Mouse (Mus musculus) liver, embryonic 11.5 days (tissue): ENCODE measurements at regions not wholly inside any gene's neighbourhood (a gene's known extent, or its start where the extent isn't known, plus 50 kb on each side); places are given as distances from the start of the nearest gene placed in this dataset.

Source experiments
- ATAC-seq: fragments of 200-750 bp; cut with Nextera tagmentation; replicated peaks from 2 replicates; pipeline ENCODE4 v1.8.0; 2017; ENCODE audit warnings: moderate number of reproducible peaks, mild to moderate bottlenecking, moderate TSS enrichment, moderate library complexity; ENCODE audit not compliant: low FRiP score
- DNase-seq: peaks from one replicate; pipeline ENCODE4 v3.0.0-alpha.2; 2017; ENCODE audit warnings: low spot score
- H3K27ac ChIP-seq: fragments of 300-500 bp; sonication (generic); 2 replicates; pipeline ENCODE4 v1.5.1; 2014; ENCODE audit warnings: mild to moderate bottlenecking, low read depth, low read length, control low read depth
- H3K27me3 ChIP-seq: fragments of 300-500 bp; sonication (generic); replicated peaks from 2 replicates; pipeline ENCODE4 v1.6.1; 2014; ENCODE audit warnings: low read length, mixed read lengths; ENCODE audit not compliant: control insufficient read depth, insufficient read depth
- H3K36me3 ChIP-seq: fragments of 300-500 bp; sonication (generic); 2 replicates; pipeline ENCODE4 v1.6.1; 2014; ENCODE audit warnings: mild to moderate bottlenecking, low read length, moderate library complexity, mixed read lengths; ENCODE audit not compliant: control insufficient read depth, insufficient read depth
- H3K4me1 ChIP-seq: fragments of 300-500 bp; sonication (generic); replicated peaks from 2 replicates; pipeline ENCODE4 v1.6.1; 2014; ENCODE audit warnings: low read length, mixed read lengths; ENCODE audit not compliant: control insufficient read depth, insufficient read depth
- H3K4me2 ChIP-seq: fragments of 300-500 bp; sonication (generic); 2 replicates; pipeline ENCODE4 v1.6.1; 2014; ENCODE audit warnings: mild to moderate bottlenecking, control low read depth, moderate library complexity
- H3K4me3 ChIP-seq: fragments of 300-500 bp; sonication (generic); 2 replicates; pipeline ENCODE4 v1.5.1; 2014; ENCODE audit warnings: low read depth, low read length, control low read depth
- H3K9ac ChIP-seq: fragments of 300-500 bp; sonication (generic); 2 replicates; pipeline ENCODE4 v1.6.1; 2014; ENCODE audit warnings: low read depth, low read length, control low read depth
- H3K9me3 ChIP-seq: fragments of 300-500 bp; sonication (generic); 2 replicates; pipeline ENCODE4 v1.6.1; 2016; ENCODE audit warnings: low read length, inconsistent platforms, mixed read lengths; ENCODE audit not compliant: control insufficient read depth
- WGBS: fragments of 180-500 bp; shearing (Covaris S2); extraction: QIAGEN DNeasy Blood & Tissue Kit; methylation state at CpG from one replicate; pipeline ENCODE4 v1.1.7; 2014; 5-methylcytosine and 5-hydroxymethylcytosine counted together

DNA sequence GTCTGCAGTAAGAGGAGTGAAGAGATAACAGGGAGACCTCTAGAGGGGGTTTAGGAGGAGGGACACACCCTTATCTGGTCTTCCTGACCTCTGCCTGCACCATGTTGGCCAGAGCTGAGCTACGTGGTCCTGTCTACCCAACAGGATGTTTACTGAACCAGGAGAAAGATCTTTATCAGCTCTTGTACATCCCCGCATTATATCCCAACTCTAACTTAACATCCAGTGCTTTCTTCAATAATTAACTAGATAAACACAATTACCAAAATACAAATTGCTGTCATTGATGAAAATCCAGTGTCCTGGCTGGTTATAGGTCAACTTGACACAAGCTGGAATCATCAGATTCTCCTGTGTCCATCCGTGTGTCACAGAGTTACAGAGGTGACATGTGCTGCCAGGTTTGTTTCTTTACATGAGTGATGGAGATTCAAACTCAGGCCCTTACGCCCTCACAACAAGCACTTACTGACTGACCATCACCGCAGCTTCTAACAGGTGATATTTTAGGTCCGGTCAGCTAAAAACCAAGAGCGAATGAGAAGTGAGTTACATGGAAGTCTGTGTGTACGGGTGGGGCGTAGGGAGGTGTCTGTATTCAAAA, 77.1 kb upstream of the Cpm start:
- H3K9ac ChIP-seq = no peak overlapping the region
- DNase-seq = no peak
- H3K4me2 ChIP-seq = no peak overlapping the region
- no peak overlapping the region for H3K27ac ChIP-seq
- WGBS = 79% methylated on average over 9 of the region's 9 CpGs
- H3K4me3 ChIP-seq = no peak overlapping the region
- ATAC-seq = no peak
- H3K36me3 ChIP-seq = no peaks in the 10 kb centered on the region
- H3K4me1 ChIP-seq = 0 out of 2 replicates have a peak, but pooled peaks cover 3% of the 10 kb centered on the region
- H3K27me3 ChIP-seq = no peaks in the 10 kb centered on the region
- H3K9me3 ChIP-seq = no peaks in the 10 kb centered on the region

DNA sequence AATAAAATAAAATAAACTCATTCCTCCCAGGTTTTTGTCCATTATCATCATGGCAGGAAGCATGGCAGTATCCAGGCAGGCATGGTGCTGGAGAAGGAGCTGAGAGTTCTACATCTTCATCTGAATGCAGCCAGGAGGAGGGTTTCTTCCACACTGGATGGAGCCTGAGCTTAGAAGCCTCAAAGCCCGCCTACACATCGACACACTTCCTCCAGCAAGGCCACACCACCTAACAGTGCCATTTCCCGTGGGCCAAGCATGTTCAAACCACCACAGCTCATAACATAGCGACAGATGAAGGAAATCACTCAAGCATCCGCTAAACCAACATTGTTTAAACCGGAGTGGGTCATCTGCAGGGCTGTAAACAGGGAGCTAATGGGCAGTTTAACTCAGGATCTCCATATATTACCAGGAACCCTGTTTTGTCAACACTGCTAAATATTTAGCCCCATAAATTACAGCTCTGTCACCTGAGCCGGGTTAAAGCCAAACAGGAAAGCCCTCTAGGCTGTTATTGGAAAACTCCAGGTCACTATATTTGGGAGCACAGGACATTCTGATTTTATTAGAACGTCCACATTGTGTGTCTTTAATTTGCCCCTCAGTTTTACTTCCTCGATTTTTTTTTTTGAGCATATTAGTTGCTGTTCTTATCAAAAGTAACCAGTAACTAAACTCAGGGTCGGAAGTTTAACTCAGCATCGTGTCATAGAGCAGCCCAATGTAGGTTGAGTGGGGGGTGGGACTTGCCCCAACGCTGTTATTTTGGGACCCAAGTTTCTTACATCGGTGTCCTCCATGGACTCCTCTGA, 77.9 kb upstream of the Cpm start:
- no peak for DNase-seq
- 75% methylated on average over 13 of the region's 13 CpGs for WGBS

GRCm38 (mm10) chr10:117549854-117550605, 79.3 kb upstream of the Cpm start:
- Histone ChIP-seq H3K9ac (no peak overlapping the region), H3K4me2 (no peak overlapping the region), H3K9me3 (no peaks in the 10 kb centered on the region), H3K36me3 (no peaks in the 10 kb centered on the region), H3K27ac (no peak overlapping the region), H3K4me3 (no peak overlapping the region), H3K27me3 (no peaks in the 10 kb centered on the region), H3K4me1 (0 out of 2 replicates have a peak, but pooled peaks cover 3% of the 10 kb centered on the region)
- 84% methylated on average over 16 of the region's 16 CpGs for WGBS
- DNase-seq (no peak), ATAC-seq (no peak)

More for the DNA sequence above, 77.9 kb upstream of the Cpm start:
- no peak for ATAC-seq
- Histone ChIP-seq H3K36me3 (no peaks in the 10 kb centered on the region), H3K9ac (no peak overlapping the region), H3K4me2 (no peak overlapping the region), H3K4me1 (0 out of 2 replicates have a peak, but pooled peaks cover 3% of the 10 kb centered on the region), H3K27ac (no peak overlapping the region), H3K27me3 (no peaks in the 10 kb centered on the region), H3K4me3 (no peak overlapping the region), H3K9me3 (no peaks in the 10 kb centered on the region)

GRCm38 (mm10) chr10:117549506-117549830, 79.8 kb upstream of the Cpm start:
- H3K4me3 ChIP-seq = no peak overlapping the region
- no peaks in the 10 kb centered on the region for H3K27me3 ChIP-seq
- no peak overlapping the region for H3K4me2 ChIP-seq
- 87% methylated on average over 4 of the region's 4 CpGs for WGBS
- no peak for ATAC-seq
- no peaks in the 10 kb centered on the region for H3K9me3 ChIP-seq
- H3K9ac ChIP-seq = no peak overlapping the region
- DNase-seq = no peak
- no peaks in the 10 kb centered on the region for H3K36me3 ChIP-seq
- 0 out of 2 replicates have a peak, but pooled peaks cover under 1% of the 10 kb centered on the region for H3K4me1 ChIP-seq
- no peak overlapping the region for H3K27ac ChIP-seq

GRCm38 (mm10) chr10:117548775-117549505, 80.4 kb upstream of the Cpm start:
- Histone ChIP-seq H3K27me3 (no peaks in the 10 kb centered on the region), H3K4me2 (no peak overlapping the region), H3K9me3 (no peaks in the 10 kb centered on the region), H3K4me3 (no peak overlapping the region), H3K9ac (no peak overlapping the region), H3K36me3 (no peaks in the 10 kb centered on the region), H3K4me1 (no peaks in the 10 kb centered on the region), H3K27ac (no peak overlapping the region)
- 85% methylated on average over 23 of the region's 23 CpGs for WGBS
- DNase-seq (no peak), ATAC-seq (no peak)

DNA sequence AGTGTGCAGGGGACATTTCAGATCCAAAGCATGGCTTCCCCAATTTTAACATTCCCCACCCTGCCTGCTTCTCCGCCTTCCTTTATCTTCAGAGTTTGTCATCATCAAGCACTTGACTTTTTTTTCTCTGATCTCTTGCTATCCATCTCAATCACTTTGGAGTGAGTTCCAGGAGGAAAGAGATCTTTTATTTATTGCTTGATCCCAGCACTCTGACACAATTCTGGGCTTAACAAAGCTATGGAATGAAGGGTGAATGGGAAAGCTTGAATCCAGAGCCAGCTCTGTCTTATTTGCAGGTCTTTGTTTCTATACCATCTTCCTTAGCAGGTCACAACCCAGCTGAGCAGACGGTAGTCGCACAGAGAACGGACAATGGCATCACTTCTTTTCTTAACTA, 81.0 kb upstream of the Cpm start:
- Histone ChIP-seq H3K27me3 (no peaks in the 10 kb centered on the region), H3K9me3 (no peaks in the 10 kb centered on the region), H3K27ac (no peak overlapping the region), H3K4me2 (no peak overlapping the region), H3K4me1 (no peaks in the 10 kb centered on the region), H3K9ac (no peak overlapping the region), H3K36me3 (no peaks in the 10 kb centered on the region), H3K4me3 (no peak overlapping the region)
- 83% methylated on average over 4 of the region's 4 CpGs for WGBS
- ATAC-seq (no peak), DNase-seq (no peak)

DNA sequence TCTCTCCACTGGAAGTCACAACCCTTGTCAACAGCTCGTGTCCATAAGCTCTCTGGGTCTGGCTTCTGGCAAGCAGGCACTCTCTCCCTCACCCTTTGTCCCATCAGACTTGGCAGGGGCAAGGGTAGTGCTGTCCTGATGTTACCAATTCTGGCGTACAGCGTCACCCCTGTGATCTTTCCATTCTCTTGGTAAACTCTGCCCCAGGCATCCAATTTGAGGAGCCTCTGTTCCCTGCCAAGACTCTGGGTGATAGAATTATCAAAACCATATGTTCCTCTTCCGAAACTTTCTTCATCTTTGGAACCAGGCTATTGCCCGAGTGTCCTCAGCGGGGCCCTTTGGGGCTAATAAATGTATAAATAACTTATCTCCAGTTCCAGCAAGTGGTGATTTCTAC, 82.0 kb upstream of the Cpm start:
- Histone ChIP-seq H3K9me3 (no peaks in the 10 kb centered on the region), H3K27ac (no peak overlapping the region), H3K4me3 (no peak overlapping the region), H3K36me3 (no peaks in the 10 kb centered on the region), H3K4me1 (no peaks in the 10 kb centered on the region), H3K9ac (no peak overlapping the region), H3K4me2 (no peak overlapping the region), H3K27me3 (no peaks in the 10 kb centered on the region)
- DNase-seq (no peak), ATAC-seq (no peak)
- 70% methylated on average over 6 of the region's 6 CpGs for WGBS

DNA sequence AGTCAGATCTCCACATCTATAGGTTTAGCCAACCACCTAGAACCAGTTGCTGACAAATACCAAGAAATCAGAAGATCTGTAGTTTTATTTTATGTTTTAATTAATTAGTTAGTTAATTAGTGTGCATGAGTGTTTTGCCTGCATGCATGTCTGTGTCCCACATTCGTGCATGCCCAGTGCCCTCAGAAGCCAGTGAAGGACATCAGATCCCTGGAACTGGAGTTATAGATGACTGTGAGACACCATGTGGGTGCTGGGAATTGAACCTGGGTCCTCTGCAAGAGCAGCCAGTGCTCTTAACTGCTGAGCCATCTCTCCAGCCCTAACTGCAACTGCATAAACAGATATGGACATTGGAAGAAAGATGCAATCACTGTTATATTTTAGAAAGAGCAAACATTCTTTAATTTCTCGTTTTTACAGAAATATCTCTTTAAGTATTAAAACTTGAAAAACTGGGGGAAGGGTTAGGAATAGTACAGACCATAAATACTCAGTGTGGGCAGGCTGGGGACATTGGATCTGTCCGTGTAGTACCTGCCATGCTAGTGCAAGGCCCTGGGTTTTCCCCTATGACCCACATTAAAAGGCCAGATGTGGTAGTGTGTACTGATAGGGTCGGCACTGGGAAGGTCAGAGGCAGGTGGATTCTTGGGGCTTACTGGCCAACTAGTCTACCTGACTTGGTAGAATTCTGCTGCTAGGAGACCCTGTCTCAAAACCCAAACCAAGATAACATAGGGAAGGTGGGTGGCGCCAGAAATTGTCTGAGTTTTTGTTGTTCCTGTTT, 83.3 kb upstream of the Cpm start:
- Histone ChIP-seq H3K36me3 (no peaks in the 10 kb centered on the region), H3K9me3 (no peaks in the 10 kb centered on the region), H3K4me3 (no peak overlapping the region), H3K4me2 (no peak overlapping the region), H3K27me3 (no peaks in the 10 kb centered on the region), H3K27ac (no peak overlapping the region), H3K4me1 (no peaks in the 10 kb centered on the region), H3K9ac (no peak overlapping the region)
- DNase-seq = no peak
- WGBS = 80% methylated on average over 5 of the region's 5 CpGs
- ATAC-seq = no peak
